Mouse (Mus musculus): ENCODE measurements around the gene Tmem176a.
"Not testable (repeated sequence)": the region's sequence is repeated elsewhere in the genome, so short reads cannot be mapped to it uniquely, and the experiment has no call there.

Tmem176a gene

GRCm38 (mm10) chr6:48840371-48840969 lies at the start of gene Tmem176a:
Tmem176a (plus strand) TSS chr6:48840919.
- no peak for DNase-seq

DNA sequence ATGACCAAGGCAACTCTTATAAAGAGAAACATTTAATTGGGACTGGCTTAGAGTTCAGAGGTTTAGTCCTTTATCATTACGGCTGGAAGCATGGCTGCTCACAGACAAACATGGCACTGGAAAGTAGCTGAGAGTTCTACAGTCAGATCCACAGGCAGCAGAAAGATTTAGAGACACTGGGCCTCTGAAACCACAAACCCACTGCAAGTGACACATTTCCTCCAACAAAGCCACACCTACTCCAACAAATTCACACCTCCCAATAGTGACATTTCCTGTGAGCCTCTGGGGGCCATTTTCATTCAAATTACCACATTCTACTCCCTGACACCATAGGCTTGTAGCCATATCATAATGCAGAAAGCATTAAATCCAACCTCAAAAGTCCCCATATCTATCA lies 38.8 kb upstream of the Tmem176a start:
- DNase-seq, result no peak

DNA sequence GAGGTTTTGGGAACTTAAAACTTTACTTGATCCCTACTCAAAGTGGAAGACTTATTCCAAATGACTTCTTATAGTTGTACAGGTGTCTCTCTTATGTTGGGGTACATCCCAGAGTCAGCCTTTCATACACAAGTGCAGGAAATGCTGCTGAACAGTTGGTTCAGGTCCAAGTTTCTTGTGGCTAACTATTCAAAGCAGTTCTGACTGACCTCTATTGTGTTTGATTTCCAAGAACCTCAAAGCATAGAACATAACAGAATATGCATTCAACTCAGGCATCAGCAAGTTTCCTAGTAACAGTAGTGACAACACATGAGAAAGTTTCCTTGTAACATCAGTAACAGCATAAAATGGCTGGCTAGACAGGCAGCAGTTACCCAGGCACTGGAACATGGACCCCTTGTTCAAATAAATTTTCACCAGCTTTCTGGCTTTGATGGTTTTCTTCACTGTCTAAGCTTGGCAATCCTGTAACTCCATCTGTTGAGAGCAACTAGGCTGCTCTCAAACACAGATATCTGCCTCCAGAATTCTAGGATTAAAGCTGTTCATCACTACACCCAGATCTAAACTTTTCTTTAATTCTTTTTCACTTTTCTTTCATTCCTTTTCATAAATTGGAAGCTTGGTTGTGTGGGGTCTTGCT lies 37.2 kb upstream of the Tmem176a start:
- DNase-seq, result no peak

- peak; percentile 38 for DNase-seq
Measured at GRCm38 (mm10) chr6:48804346-48804745, 36.4 kb upstream of the Tmem176a start.

DNA sequence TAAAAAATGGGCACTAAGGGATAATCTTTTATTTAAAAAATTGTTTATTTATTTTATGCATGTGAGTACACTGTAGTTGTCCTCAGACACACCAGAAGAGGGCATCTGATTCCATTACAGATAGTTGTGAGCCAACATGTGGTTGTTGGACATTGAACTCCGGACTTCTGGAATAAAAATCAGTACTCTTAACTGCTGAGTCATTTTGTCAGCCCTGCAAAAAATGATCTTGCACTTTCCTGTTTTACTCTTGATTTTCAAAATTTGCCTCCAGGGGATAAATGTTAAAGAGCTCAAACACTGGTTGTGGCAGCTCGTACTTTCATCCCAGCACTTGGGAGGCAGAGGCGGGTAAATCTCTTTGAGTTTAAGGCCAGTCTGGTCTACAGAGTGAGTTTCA lies 34.0 kb upstream of the Tmem176a start:
- DNase-seq, result no peak

DNA sequence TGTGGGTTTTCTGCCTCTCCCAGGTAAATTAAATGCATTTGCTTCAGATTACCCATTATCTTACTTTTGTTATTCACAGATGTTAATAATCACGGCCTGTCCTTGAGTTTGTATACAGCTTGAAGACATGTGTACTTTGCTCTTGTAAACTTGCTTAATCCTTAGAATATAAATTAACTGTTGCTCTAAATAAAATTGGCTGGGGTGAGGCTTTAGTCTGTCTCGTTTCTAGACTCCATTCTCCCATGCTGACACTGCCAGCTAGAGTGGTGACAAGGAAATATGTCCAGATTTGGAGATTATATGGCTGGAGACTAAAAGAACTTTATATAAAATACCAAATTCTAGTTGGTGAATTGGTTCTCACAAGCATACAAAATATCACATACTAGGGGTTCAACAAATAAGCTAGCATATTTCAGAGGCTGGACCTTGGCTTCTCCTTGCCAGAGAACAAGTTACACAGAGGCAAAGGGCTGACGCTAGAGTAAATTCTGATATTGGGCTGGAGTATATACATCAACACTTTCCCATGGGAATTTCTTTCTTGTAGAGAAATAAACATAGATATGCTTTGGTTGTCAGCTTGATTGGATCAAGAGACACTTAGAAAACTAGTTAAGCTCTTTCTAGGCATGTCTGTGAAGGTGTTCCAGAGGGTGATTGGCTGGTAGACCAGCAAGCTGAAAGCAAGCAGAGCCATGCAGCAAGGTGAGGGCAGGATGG lies 31.1 kb upstream of the Tmem176a start:
- no peak for DNase-seq

- DNase-seq, result no peak
Measured at GRCm38 (mm10) chr6:48815013-48815412, 25.7 kb upstream of the Tmem176a start.

DNA sequence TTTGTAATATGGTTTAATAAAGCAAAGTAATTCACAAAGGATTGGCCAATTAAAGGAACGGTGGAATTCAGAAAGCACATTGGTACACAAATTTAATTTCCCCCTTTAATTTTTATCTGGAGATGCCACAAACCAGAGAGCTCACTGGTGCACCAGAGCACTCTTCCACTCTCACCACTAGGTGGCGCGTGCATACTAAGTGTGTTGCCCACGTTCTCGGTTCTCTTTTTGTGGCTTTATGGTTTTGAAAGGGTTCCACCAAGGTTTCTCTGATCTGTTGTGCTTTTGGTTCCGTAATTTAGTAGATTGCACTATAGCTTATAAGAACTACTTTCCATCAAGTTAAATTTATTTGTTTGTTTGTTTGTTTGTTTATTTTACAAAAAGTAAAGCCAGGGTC lies 22.9 kb upstream of the Tmem176a start:
- DNase-seq, result peak; percentile 74

- not testable (repeated sequence) for DNase-seq
Measured at GRCm38 (mm10) chr6:48821991-48822785, 18.5 kb upstream of the Tmem176a start.

GRCm38 (mm10) chr6:48825016-48825415 lies 15.7 kb upstream of the Tmem176a start:
- DNase-seq, result peak; percentile 54

GRCm38 (mm10) chr6:48828976-48829375 lies 11.7 kb upstream of the Tmem176a start:
- DNase-seq, result no peak

GRCm38 (mm10) chr6:48829651-48830050 lies 11.1 kb upstream of the Tmem176a start:
- DNase-seq, result no peak

DNA sequence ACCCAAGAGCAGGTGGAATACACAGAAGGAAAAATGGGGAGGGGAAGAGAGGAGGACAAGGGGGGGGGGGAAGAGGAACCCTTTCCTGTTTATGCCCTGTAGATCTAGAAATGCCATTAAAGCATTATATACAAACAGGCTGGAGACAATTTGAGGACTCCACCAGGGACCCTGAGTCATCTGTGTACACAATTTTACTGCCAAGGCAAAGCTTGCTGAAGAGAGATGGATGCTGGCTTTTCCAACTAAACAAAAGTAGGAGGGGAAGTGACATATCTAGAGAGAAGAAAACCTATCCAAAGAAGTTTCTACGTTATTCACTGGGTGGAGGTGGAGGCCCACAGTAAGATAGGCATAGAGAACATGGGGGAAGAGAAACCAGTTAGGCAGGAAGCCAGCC lies 10.5 kb upstream of the Tmem176a start:
- no peak for DNase-seq

- no peak for DNase-seq
Measured at GRCm38 (mm10) chr6:48831141-48831540, 9.6 kb upstream of the Tmem176a start.

- no peak for DNase-seq
Measured at GRCm38 (mm10) chr6:48832426-48832825, 8.3 kb upstream of the Tmem176a start.

GRCm38 (mm10) chr6:48833515-48833914 lies 7.2 kb upstream of the Tmem176a start:
- DNase-seq, result peak; percentile 1

GRCm38 (mm10) chr6:48835241-48835640 lies 5.5 kb upstream of the Tmem176a start:
- peak; percentile 2 for DNase-seq

GRCm38 (mm10) chr6:48836146-48836545 lies 4.6 kb upstream of the Tmem176a start:
- DNase-seq, result peak; percentile 2

DNA sequence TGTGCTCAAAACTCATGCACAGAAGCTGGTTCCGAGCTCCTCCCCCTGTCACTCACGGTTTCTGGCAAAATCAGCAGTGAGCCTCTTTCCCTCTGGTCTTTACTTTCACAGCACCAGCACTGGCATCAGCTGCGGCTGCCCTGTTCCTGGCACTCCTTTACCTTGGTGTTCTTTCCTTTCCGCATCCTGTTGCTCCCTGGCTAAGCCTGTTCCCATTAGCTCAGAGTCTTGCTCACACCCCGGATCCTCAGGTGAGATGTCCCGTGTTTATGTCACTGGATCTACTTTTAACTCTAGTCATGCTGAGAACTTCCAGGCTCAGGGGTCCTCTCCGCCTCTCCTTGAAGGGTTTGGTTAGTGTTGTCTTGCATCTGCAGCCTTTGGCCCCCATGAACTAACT lies 3.2 kb upstream of the Tmem176a start:
- peak; percentile 1 for DNase-seq

DNA sequence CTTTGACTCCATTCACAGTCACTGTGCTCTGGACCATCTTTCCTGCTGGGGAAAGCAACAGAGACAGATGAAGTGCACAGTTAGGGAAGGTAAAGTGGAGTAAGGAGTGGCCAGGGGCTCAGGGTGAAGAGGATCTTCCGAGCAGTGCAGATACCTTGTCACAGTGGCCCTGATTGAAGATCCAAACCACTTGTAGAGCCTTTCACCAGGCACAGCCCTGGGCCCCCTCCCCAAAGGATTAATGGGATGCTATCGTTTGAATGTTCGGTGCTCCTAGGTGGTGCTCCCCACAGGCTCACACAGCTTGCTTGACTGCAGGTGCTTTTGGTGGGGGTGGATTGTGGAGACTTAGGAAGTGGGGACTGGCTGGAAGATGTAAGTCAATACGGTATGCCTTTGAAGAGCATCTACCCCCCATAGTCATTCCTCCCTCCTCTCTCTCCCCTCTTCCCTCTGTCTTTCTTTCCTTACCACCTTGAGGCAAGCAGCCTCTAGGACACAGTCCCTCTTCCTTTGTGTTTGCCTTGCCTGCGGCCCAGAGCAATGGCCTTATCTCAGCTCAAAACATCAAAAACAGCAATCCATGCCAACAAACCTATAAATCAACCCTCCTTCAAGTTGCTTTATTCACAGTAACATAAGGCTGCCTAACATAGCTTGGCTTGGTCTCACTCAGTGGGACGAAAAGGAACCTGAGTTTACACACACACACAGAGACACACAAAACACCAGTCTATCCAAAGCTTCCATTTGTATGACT lies 2.2 kb upstream of the Tmem176a start:
- peak; percentile 4 for DNase-seq

GRCm38 (mm10) chr6:48840973-48841625 lies 380 bp downstream of the Tmem176a start, which contains the start of gene Tmem176b:
Tmem176b (minus strand) TSS chr6:48841496.
- DNase-seq, result peak; percentile 99
